Mouse (Mus musculus) kidney, embryonic 14.5 days (tissue): Measurements from ENCODE around the gene Dnajc5. TPM values are rescaled to one million over a fixed set of nuclear protein-coding genes. Genes with fewer than 3 reads are reported as not detected.
A peak's percentile ranks its signal among the peaks of the same experiment; 100 is the strongest.
"Not testable (repeated sequence)": the region's sequence is repeated elsewhere in the genome, so short reads cannot be mapped to it uniquely, and the experiment has no call there.

ENCODE experiments used
- ATAC-seq: fragments of 200-750 bp; cut with Nextera tagmentation; 2 replicates; pipeline ENCODE4 v1.8.0; 2017; ENCODE audit warnings: moderate number of reproducible peaks, mild to moderate bottlenecking, moderate TSS enrichment, moderate library complexity; ENCODE audit not compliant: low FRiP score, low TSS enrichment
- H3K27ac ChIP-seq: fragments of 300-500 bp; sonication (generic); 2 replicates; pipeline ENCODE4 v1.5.1; 2014; ENCODE audit warnings: low read depth, mild to moderate bottlenecking, low read length, moderate library complexity, mixed read lengths
- H3K27me3 ChIP-seq: fragments of 300-500 bp; sonication (generic); 2 replicates; pipeline ENCODE4 v1.6.1; 2014; ENCODE audit warnings: mild to moderate bottlenecking, low read length; ENCODE audit not compliant: control insufficient read depth, insufficient read depth
- H3K36me3 ChIP-seq: fragments of 300-500 bp; sonication (generic); 2 replicates; pipeline ENCODE4 v1.6.1; 2014; ENCODE audit warnings: low read length, mixed read lengths; ENCODE audit not compliant: control insufficient read depth, insufficient read depth
- H3K4me1 ChIP-seq: fragments of 300-500 bp; sonication (generic); 2 replicates; pipeline ENCODE4 v1.6.1; 2014; ENCODE audit warnings: low read length, mixed read lengths; ENCODE audit not compliant: control insufficient read depth, insufficient read depth
- H3K4me2 ChIP-seq: fragments of 300-500 bp; sonication (generic); replicated peaks from 2 replicates; pipeline ENCODE4 v1.6.1; 2014; ENCODE audit warnings: low read depth, mild to moderate bottlenecking, low read length
- H3K4me3 ChIP-seq: fragments of 300-500 bp; sonication (generic); 2 replicates; pipeline ENCODE4 v1.5.1; 2014; ENCODE audit warnings: mild to moderate bottlenecking, low read length
- H3K9ac ChIP-seq: fragments of 300-500 bp; sonication (generic); 2 replicates; pipeline ENCODE4 v1.6.1; 2014; ENCODE audit warnings: low read depth, mild to moderate bottlenecking, low read length, moderate library complexity
- H3K9me3 ChIP-seq: fragments of 300-500 bp; sonication (generic); 2 replicates; pipeline ENCODE4 v1.6.1; 2016; ENCODE audit warnings: low read length; ENCODE audit not compliant: control insufficient read depth
- WGBS: fragments of 180-500 bp; shearing (Covaris S2); extraction: QIAGEN DNeasy Blood & Tissue Kit; methylation state at CpG from one replicate; pipeline ENCODE4 v1.1.7; 2014; 5-methylcytosine and 5-hydroxymethylcytosine counted together
- polyA plus RNA-seq: library from polyadenylated mRNA; unstranded; fragments of >200 nt; fragmentation: Nextera tagmentation; extraction: Ambion mirVana; gene quantifications from 2 replicates; pipeline ENCODE4 v1.2.1, GENCODE M21; 2014

Gene Dnajc5
- polyA plus RNA-seq, 1 experiment from 2014 or later = 82.2 TPM

- Histone ChIP-seq H3K36me3 (no peaks in the 10 kb centered on the region), H3K27ac (peak overlapping the region; percentile 89), H3K9ac (peak overlapping the region; percentile 19; the same call in 1 of the 2 replicates), H3K4me3 (no peak overlapping the region), H3K9me3 (no peaks in the 10 kb centered on the region), H3K4me2 (0 out of 2 replicates have a peak overlapping the region, but pooled peaks have one; percentile 6), H3K27me3 (no peaks in the 10 kb centered on the region), H3K4me1 (peaks cover 36% of the 10 kb centered on the region)
- 7% methylated on average over 5 of the region's 5 CpGs for WGBS
- peak; percentile 97 for ATAC-seq
Measured at GRCm38 (mm10) chr2:181487338-181488277, 32.7 kb upstream of the Dnajc5 start.

- Histone ChIP-seq H3K9ac (no peak overlapping the region), H3K27ac (no peak overlapping the region), H3K4me3 (no peak overlapping the region), H3K36me3 (no peaks in the 10 kb centered on the region), H3K4me2 (no peak overlapping the region), H3K4me1 (peaks cover 23% of the 10 kb centered on the region), H3K27me3 (no peaks in the 10 kb centered on the region), H3K9me3 (no peaks in the 10 kb centered on the region)
- 30% methylated on average over 7 of the region's 7 CpGs for WGBS
- no peak for ATAC-seq
Measured at GRCm38 (mm10) chr2:181491432-181492205, 28.7 kb upstream of the Dnajc5 start.

- no peak overlapping the region for H3K4me2 ChIP-seq
- H3K36me3 ChIP-seq = no peaks in the 10 kb centered on the region
- no peaks in the 10 kb centered on the region for H3K27me3 ChIP-seq
- no peak for ATAC-seq
- H3K4me3 ChIP-seq = no peak overlapping the region
- no peaks in the 10 kb centered on the region for H3K9me3 ChIP-seq
- H3K4me1 ChIP-seq = peaks cover 17% of the 10 kb centered on the region
- WGBS = 42% methylated on average over 3 of the region's 3 CpGs
- no peak overlapping the region for H3K9ac ChIP-seq
- no peak overlapping the region for H3K27ac ChIP-seq
Measured at GRCm38 (mm10) chr2:181492206-181492605, 28.1 kb upstream of the Dnajc5 start.

GRCm38 (mm10) chr2:181493156-181493927, 26.9 kb upstream of the Dnajc5 start, which contains the start of gene Abhd16b:
Gene Abhd16b, plus strand, starts transcription at chr2:181493206.
- Histone ChIP-seq H3K36me3 (no peaks in the 10 kb centered on the region), H3K9ac (no peak within 1 kb of the TSS), H3K4me3 (no peak within 1 kb of the TSS), H3K27me3 (no peaks in the 10 kb centered on the region), H3K9me3 (no peaks in the 10 kb centered on the region), H3K27ac (no peak within 1 kb of the TSS), H3K4me2 (no peak within 1 kb of the TSS), H3K4me1 (peaks cover 8% of the 10 kb centered on the region)
- 77% methylated on average over 31 of the region's 31 CpGs for WGBS
- no peak for ATAC-seq

DNA sequence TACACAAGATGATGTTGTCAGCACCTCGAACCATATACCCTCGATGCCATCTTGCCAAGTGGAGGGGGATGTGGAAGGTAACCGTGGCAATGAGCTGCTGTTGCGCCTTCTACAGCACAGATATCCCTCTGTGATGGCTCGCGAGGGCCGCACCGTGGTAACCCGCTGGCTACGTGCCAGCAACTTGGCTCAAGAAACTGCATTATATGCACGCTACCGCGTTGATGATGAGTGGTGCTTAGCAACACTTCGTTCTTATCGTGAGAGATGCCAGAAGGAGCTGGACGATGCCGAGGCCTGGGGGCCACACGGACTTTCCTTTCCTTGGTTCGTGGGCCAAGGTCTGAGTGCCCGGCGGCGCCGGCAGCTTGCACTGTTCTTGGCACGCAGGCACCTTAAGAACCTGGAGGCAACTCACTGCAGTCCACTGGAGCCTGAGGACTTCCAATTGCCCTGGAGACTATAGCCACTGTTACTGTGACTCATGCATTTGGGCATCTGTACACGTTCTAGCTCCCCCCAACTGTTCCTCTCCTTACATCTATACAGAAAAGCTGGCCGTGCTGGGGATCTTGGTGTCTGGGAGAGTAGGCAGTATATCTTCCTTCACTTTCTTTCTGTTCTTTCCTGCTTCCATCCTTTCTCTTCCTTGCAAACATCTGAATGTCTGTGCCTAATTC, 25.9 kb upstream of the Dnajc5 start:
- Histone ChIP-seq H3K4me3 (no peak overlapping the region), H3K36me3 (peaks cover 4% of the 10 kb centered on the region; the same call in 1 of the 2 replicates), H3K9me3 (no peaks in the 10 kb centered on the region), H3K27me3 (no peaks in the 10 kb centered on the region), H3K4me2 (no peak overlapping the region), H3K27ac (no peak overlapping the region), H3K4me1 (0 out of 2 replicates have a peak, but pooled peaks cover 2% of the 10 kb centered on the region), H3K9ac (no peak overlapping the region)
- no peak for ATAC-seq
- 85% methylated on average over 26 of the region's 26 CpGs for WGBS

DNA sequence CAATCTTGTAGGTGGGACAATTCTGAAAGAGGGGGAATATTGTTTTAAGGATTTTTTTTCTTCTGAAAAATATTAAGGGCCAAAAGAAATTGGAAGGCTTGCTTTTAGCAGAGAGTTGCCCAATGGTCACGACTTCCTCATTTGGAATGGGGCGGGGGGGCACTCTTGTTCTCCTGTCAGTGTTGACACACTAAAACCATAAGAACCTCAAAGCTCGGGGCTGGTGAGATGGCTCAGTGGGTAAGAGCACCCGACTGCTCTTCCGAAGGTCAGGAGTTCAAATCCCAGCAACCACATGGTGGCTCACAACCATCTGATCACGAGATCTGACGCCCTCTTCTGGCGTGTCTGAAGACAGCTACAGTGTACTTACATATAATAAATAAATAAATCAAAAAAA, 24.4 kb upstream of the Dnajc5 start:
- Histone ChIP-seq H3K36me3 (peaks cover 16% of the 10 kb centered on the region; the same call in 1 of the 2 replicates), H3K4me2 (peak overlapping the region; percentile 77)
- ATAC-seq, H3K4me1 ChIP-seq, H3K27me3 ChIP-seq, H3K27ac ChIP-seq, H3K9ac ChIP-seq, H3K9me3 ChIP-seq, H3K4me3 ChIP-seq: not testable (repeated sequence)
- WGBS = 60% methylated on average over 8 of the region's 8 CpGs

GRCm38 (mm10) chr2:181496281-181496680, 24.0 kb upstream of the Dnajc5 start:
- 0 out of 2 replicates have a peak, but pooled peaks cover 2% of the 10 kb centered on the region for H3K4me1 ChIP-seq
- no peaks in the 10 kb centered on the region for H3K9me3 ChIP-seq
- 13% methylated on average over 8 of the region's 8 CpGs for WGBS
- ATAC-seq = peak; percentile 70
- H3K4me3 ChIP-seq = peak overlapping the region; percentile 90
- H3K27me3 ChIP-seq = no peaks in the 10 kb centered on the region
- H3K27ac ChIP-seq = peak overlapping the region; percentile 93
- peak overlapping the region; percentile 77 for H3K4me2 ChIP-seq
- peak overlapping the region; percentile 42; the same call in 1 of the 2 replicates for H3K9ac ChIP-seq
- peaks cover 20% of the 10 kb centered on the region for H3K36me3 ChIP-seq
